Mouse (Mus musculus): ENCODE results near the gene Srsf10.

DNA sequence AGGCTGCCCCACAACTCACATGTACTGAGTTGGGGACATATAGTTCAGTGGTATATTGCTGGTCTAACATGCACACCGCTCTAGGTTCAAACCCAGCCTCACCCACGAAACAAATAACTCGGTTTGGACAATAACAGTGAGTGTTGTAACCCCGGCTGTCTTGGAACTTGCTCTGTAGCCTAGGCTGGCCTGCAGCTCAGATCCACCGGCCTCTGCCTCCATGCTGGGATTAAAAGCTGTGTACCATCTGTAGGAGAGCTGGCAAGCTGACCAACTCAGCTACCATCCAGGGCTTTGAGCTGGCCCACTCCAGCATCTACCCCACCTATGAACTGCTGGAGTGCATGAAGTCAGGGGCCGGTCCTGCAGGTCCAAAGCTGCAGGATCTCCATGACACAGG lies 24.5 kb downstream of the Srsf10 start:
- no peak for TF ChIP-seq CTCF (IDR thresholded peaks at IDR 0.05; ENCODE audit: borderline replicate concordance, insufficient read depth, low read depth, low read length)
- no peak for TF ChIP-seq POLR2A (IDR thresholded peaks at IDR 0.05; ENCODE audit: borderline replicate concordance, insufficient read depth, low read length)
